Mouse (Mus musculus) small intestine, adult 2 months (tissue): ENCODE measurements at regions not wholly inside any gene's neighbourhood (a gene's known extent, or its start where the extent isn't known, plus 50 kb on each side); places are given as distances from the start of the nearest gene placed in this dataset.

Experiments
- H3K27ac ChIP-seq: fragments of 200-500 bp; 2 replicates; pipeline ENCODE4 v1.5.1; 2012; ENCODE audit warnings: low read depth, low read length, control low read depth, inconsistent platforms; ENCODE audit not compliant: insufficient read depth
- H3K27me3 ChIP-seq: fragments of 200-500 bp; 2 replicates; pipeline ENCODE4 v1.6.1; 2012; ENCODE audit warnings: mild to moderate bottlenecking, moderate library complexity, low read length, inconsistent platforms; ENCODE audit not compliant: control insufficient read depth, insufficient read depth
- H3K36me3 ChIP-seq: fragments of 200-500 bp; 2 replicates; pipeline ENCODE4 v1.6.1; 2012; ENCODE audit warnings: mild to moderate bottlenecking, low read length, control low read depth, inconsistent platforms; ENCODE audit not compliant: control insufficient read depth, insufficient read depth
- H3K4me1 ChIP-seq: fragments of 200-500 bp; 2 replicates; pipeline ENCODE4 v1.6.1; 2012; ENCODE audit warnings: low read length, inconsistent platforms, mixed read lengths; ENCODE audit not compliant: control insufficient read depth, insufficient read depth, insufficient read length
- H3K4me3 ChIP-seq: fragments of 200-500 bp; 2 replicates; pipeline ENCODE4 v1.5.1; 2012; ENCODE audit warnings: low read depth, mild to moderate bottlenecking, control low read depth, inconsistent platforms, low read length, moderate library complexity
- CTCF ChIP-seq: fragments of 200-500 bp; IDR thresholded peaks from 2 replicates; pipeline ENCODE4 v1.5.1; 2012; ENCODE audit warnings: low read depth, mild to moderate bottlenecking, control low read depth, inconsistent platforms, low read length, moderate library complexity, mixed read lengths; ENCODE audit not compliant: insufficient replicate concordance, insufficient read length; ENCODE audit errors: extremely low read depth
- POLR2A ChIP-seq: fragments of 200-500 bp; IDR thresholded peaks from 2 replicates; pipeline ENCODE4 v1.6.1; 2012; ENCODE audit warnings: low read depth, mild to moderate bottlenecking, control low read depth, inconsistent platforms, low read length, moderate library complexity
- WGBS: fragments of 180-500 bp; shearing (Covaris S2); methylation state at CpG from one replicate; pipeline ENCODE4 v1.1.7; 2018; 5-methylcytosine and 5-hydroxymethylcytosine counted together

GRCm38 (mm10) chr4:105326989-105327388 lies 169.8 kb downstream of the Plpp3 start:
- no peak overlapping the region for H3K27ac ChIP-seq
- no peaks in the 10 kb centered on the region for H3K36me3 ChIP-seq
- peaks cover 3% of the 10 kb centered on the region for H3K4me1 ChIP-seq
- H3K4me3 ChIP-seq, result no peak overlapping the region
- TF ChIP-seq CTCF, result no peak
- TF ChIP-seq POLR2A, result no peak
- WGBS, result 77% methylated on average over 3 of the region's 3 CpGs
- H3K27me3 ChIP-seq, result no peaks in the 10 kb centered on the region

GRCm38 (mm10) chr4:105327711-105328471 lies 170.7 kb downstream of the Plpp3 start:
- TF ChIP-seq POLR2A (no peak), CTCF (no peak)
- 74% methylated on average over 5 of the region's 5 CpGs for WGBS
- H3K36me3 ChIP-seq, result no peaks in the 10 kb centered on the region
- peaks cover 3% of the 10 kb centered on the region for H3K4me1 ChIP-seq
- no peaks in the 10 kb centered on the region for H3K27me3 ChIP-seq
- no peak overlapping the region for H3K27ac ChIP-seq
- no peak overlapping the region for H3K4me3 ChIP-seq

GRCm38 (mm10) chr4:105328776-105329175 lies 171.6 kb downstream of the Plpp3 start:
- no peaks in the 10 kb centered on the region for H3K27me3 ChIP-seq
- H3K4me3 ChIP-seq, result no peak overlapping the region
- H3K36me3 ChIP-seq, result no peaks in the 10 kb centered on the region
- WGBS, result 13% methylated on average over 10 of the region's 10 CpGs
- no peak overlapping the region for H3K27ac ChIP-seq
- peaks cover 3% of the 10 kb centered on the region for H3K4me1 ChIP-seq
- no peak for TF ChIP-seq CTCF
- no peak for TF ChIP-seq POLR2A

DNA sequence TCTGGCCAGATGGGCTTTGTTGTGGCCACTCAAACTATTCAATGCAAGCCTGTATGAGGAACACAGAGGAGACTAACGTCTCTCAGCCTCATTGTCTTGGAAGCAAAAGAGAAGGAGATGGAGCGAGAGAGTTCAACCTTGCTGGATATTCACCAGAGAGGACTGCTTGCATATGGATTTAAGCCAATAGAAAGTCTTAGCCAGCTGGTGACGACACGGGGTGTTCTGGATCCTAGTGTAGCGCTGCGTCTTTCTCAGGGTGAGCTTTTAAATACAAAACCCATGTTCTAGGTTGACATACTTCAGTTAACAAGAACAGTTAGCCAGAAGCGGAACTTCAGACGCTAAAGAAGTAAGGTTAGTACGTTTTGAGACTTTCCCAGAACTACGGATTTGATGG lies 174.9 kb downstream of the Plpp3 start:
- TF ChIP-seq POLR2A, result no peak
- no peak for TF ChIP-seq CTCF
- H3K27me3 ChIP-seq, result no peaks in the 10 kb centered on the region
- no peak overlapping the region for H3K27ac ChIP-seq
- H3K4me3 ChIP-seq, result no peak overlapping the region
- H3K36me3 ChIP-seq, result no peaks in the 10 kb centered on the region
- WGBS, result 88% methylated on average over 10 of the region's 10 CpGs
- H3K4me1 ChIP-seq, result peaks cover 3% of the 10 kb centered on the region

GRCm38 (mm10) chr4:105335872-105336271 lies 178.7 kb downstream of the Plpp3 start:
- H3K4me1 ChIP-seq, result no peaks in the 10 kb centered on the region
- no peaks in the 10 kb centered on the region for H3K36me3 ChIP-seq
- TF ChIP-seq CTCF, result no peak
- no peak for TF ChIP-seq POLR2A
- H3K4me3 ChIP-seq, result no peak overlapping the region
- WGBS, result 21% methylated on average over 1 of the region's 1 CpGs
- no peak overlapping the region for H3K27ac ChIP-seq
- H3K27me3 ChIP-seq, result no peaks in the 10 kb centered on the region

DNA sequence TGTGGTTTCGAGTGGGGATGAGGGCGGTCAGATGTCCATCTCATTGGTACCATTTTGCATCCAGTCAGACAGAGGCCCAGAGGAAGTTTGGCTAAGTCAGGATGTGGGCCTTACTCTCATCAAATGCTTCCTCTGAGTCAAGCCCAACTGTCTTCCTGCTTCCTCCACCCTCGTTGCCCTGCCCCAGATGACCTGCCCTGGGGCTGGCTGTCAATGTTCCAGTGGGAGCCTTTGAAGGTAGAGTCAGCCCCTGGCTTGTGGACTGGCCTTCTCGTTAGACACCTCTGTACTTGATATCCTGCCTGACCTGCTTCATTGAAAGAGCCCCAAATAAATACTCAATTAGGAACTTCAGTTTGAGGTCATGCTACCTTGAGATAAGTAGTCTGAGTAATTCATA lies 179.4 kb downstream of the Plpp3 start:
- Histone ChIP-seq H3K27me3 (no peaks in the 10 kb centered on the region), H3K4me3 (no peak overlapping the region), H3K4me1 (no peaks in the 10 kb centered on the region), H3K36me3 (no peaks in the 10 kb centered on the region), H3K27ac (no peak overlapping the region)
- TF ChIP-seq CTCF (no peak), POLR2A (no peak)
- 74% methylated on average over 4 of the region's 4 CpGs for WGBS

GRCm38 (mm10) chr4:105338131-105338530 lies 181.0 kb downstream of the Plpp3 start:
- WGBS, result 67% methylated on average over 7 of the region's 7 CpGs
- Histone ChIP-seq H3K4me1 (no peaks in the 10 kb centered on the region), H3K27me3 (no peaks in the 10 kb centered on the region), H3K4me3 (no peak overlapping the region), H3K36me3 (no peaks in the 10 kb centered on the region), H3K27ac (no peak overlapping the region)
- TF ChIP-seq CTCF, result no peak
